Mouse (Mus musculus) midbrain, embryonic 16.5 days (tissue): Measurements from ENCODE around the gene Becn1. TPM values are rescaled to one million over a fixed set of nuclear protein-coding genes. Genes with fewer than 3 reads are reported as not detected.
A peak's percentile ranks its signal among the peaks of the same experiment; 100 is the strongest.

Source experiments
- ATAC-seq: fragments of 200-750 bp; cut with Nextera tagmentation; 2 replicates; pipeline ENCODE4 v1.8.0; 2017; ENCODE audit warnings: moderate TSS enrichment
- H3K27ac ChIP-seq: fragments of 300-500 bp; sonication (generic); 2 replicates; pipeline ENCODE4 v1.5.1; 2014; ENCODE audit warnings: mild to moderate bottlenecking, low read length, mixed read lengths
- H3K27me3 ChIP-seq: fragments of 300-500 bp; sonication (generic); 2 replicates; pipeline ENCODE4 v1.6.1; 2014; ENCODE audit warnings: low read depth, low read length, mixed read lengths; ENCODE audit not compliant: control insufficient read depth, insufficient read depth
- H3K36me3 ChIP-seq: fragments of 300-500 bp; sonication (generic); 2 replicates; pipeline ENCODE4 v1.6.1; 2014; ENCODE audit warnings: mild to moderate bottlenecking, low read length, moderate library complexity, mixed read lengths; ENCODE audit not compliant: control insufficient read depth, insufficient read depth
- H3K4me1 ChIP-seq: fragments of 300-500 bp; sonication (generic); 2 replicates; pipeline ENCODE4 v1.6.1; 2014; ENCODE audit warnings: mild to moderate bottlenecking, low read length, mixed read lengths; ENCODE audit not compliant: control insufficient read depth, insufficient read depth
- H3K4me2 ChIP-seq: fragments of 300-500 bp; sonication (generic); 2 replicates; pipeline ENCODE4 v1.6.1; 2014; ENCODE audit warnings: mild to moderate bottlenecking, low read length, mixed read lengths
- H3K4me3 ChIP-seq: fragments of 300-500 bp; sonication (generic); 2 replicates; pipeline ENCODE4 v1.5.1; 2014; ENCODE audit warnings: low read depth, mild to moderate bottlenecking, low read length, moderate library complexity, mixed read lengths
- H3K9ac ChIP-seq: fragments of 300-500 bp; sonication (generic); 2 replicates; pipeline ENCODE4 v1.6.1; 2014; ENCODE audit warnings: low read depth, low read length, mixed read lengths
- H3K9me3 ChIP-seq: fragments of 300-500 bp; sonication (generic); replicated peaks from 2 replicates; pipeline ENCODE4 v1.6.1; 2014; ENCODE audit warnings: mild to moderate bottlenecking, low read length, mixed read lengths; ENCODE audit not compliant: control insufficient read depth, poor library complexity, severe bottlenecking
- WGBS: fragments of 180-500 bp; shearing (Covaris S2); extraction: QIAGEN DNeasy Blood & Tissue Kit; methylation state at CpG from one replicate; pipeline ENCODE4 v1.1.7; 2014; 5-methylcytosine and 5-hydroxymethylcytosine counted together
- polyA plus RNA-seq: library from polyadenylated mRNA; unstranded; fragments of >200 nt; fragmentation: Nextera tagmentation; extraction: Ambion mirVana; gene quantifications from 2 replicates; pipeline ENCODE4 v1.2.1, GENCODE M21; 2015

The Becn1 gene
- polyA plus RNA-seq, 1 experiment from 2014 or later, result 159 TPM

DNA sequence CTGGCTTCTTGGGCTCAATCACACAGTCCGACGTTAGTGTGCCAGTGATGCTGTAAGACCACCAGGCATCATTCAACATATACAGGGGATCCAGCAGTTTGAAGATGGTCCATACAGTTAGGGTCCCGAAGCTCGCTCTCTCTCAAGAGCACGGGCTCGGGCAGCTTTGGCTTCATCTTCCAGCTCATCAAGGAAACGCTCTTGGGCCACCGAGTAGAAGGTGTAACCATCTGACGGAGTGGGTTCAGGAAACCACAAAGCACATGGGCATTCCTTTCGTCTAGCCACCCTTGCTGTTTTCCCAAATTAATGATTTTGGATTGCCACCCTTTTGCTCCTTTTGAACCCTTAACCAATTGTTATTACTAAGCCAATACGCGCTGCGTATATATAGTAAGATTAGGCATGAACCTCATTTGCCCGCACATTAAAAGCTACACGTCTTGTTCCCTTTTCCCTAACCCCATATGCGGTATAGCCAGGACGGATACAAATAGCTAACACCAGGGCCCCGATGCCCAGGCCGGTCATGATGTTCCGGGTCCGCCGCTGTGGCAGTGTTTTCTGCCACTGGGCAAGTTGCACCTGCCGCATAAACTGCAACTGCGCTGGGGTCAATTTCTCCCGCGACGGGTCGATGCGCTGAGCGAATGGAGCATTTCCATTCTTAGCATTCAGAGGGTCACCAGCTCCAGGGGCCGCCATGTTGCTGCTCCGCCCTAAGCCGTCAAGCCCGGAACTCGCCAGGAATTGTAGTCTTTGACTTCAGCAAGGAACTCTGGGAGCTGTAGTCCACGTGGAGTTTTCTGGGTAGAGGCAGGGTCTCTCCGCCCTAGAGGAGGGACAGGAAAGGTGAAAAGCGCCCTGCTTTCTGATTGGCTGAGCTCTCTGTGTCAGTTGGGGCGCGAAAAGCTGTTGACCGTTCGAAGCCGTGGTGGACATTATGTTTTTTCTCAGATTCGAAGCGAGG is 23.6 kb downstream of the Becn1 start, which contains the start of the genes Cntd1 and Coa3:
TSS of gene Cntd1 (plus strand) at position 790 of the 970 bp plus-strand sequence.
TSS of gene Coa3 (minus strand) at position 892 of the 970 bp plus-strand sequence.
- ATAC-seq, result peak; percentile 98
- peaks cover 20% of the 10 kb centered on the region for H3K4me1 ChIP-seq
- no peaks in the 10 kb centered on the region for H3K9me3 ChIP-seq

DNA sequence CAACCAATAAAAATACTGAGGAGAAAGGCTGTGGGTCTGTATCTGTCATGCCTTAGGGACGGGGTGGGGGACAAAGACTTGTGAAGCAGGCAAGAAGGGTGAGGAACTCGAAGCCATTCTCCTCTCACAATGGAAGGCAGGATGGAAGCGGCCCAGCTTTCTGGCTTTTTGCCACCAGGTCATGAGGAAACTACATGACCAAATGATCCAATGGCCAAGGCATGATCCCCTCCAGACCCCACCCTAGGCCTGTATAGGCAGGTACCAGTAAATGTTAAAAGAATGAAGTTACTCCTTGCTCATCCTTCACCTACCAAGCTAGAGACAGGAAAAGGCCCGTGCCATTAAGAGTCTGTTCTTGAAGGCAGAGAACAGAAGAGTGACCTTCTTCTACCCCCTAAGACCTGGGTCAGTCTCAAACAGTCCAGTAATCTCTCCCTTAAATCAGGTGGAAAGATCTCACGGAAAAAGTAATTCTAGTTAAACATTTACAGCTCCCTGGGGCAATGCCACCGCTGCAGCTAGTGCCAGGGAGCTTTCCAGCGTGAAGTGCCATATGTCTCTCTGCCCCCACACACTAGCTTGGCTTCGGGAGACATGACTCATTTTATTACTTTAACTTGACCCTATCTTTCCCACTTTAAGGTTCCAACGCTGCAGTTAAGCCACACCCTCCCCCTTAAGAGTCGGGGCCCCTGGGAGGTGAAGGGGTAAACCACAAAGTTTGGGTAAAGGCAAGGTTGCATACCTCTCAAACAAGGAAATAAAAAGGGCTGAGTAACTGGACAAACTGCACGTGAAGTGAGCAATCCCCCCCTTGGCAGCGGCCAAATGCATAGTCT is 24.5 kb downstream of the Becn1 start:
- ATAC-seq, result no peak
- Histone ChIP-seq H3K27me3 (no peaks in the 10 kb centered on the region), H3K27ac (no peak overlapping the region), H3K9me3 (no peaks in the 10 kb centered on the region), H3K4me2 (peak overlapping the region; percentile 72), H3K4me3 (peak overlapping the region; percentile 74), H3K36me3 (no peaks in the 10 kb centered on the region), H3K4me1 (peaks cover 20% of the 10 kb centered on the region), H3K9ac (peak overlapping the region; percentile 81)
- 79% methylated on average over 12 of the region's 12 CpGs for WGBS

More for the DNA sequence above, 23.6 kb downstream of the Becn1 start, which contains the start of the genes Cntd1 and Coa3:
- peak within 1 kb of the TSS; percentile 74 for H3K27ac ChIP-seq
- H3K27me3 ChIP-seq, result no peaks in the 10 kb centered on the region
- H3K4me3 ChIP-seq, result peak within 1 kb of the TSS; percentile 74
- H3K36me3 ChIP-seq, result no peaks in the 10 kb centered on the region
- H3K4me2 ChIP-seq, result peak within 1 kb of the TSS; percentile 72
- 10% methylated on average over 45 of the region's 45 CpGs for WGBS
- H3K9ac ChIP-seq, result peak within 1 kb of the TSS; percentile 81

DNA sequence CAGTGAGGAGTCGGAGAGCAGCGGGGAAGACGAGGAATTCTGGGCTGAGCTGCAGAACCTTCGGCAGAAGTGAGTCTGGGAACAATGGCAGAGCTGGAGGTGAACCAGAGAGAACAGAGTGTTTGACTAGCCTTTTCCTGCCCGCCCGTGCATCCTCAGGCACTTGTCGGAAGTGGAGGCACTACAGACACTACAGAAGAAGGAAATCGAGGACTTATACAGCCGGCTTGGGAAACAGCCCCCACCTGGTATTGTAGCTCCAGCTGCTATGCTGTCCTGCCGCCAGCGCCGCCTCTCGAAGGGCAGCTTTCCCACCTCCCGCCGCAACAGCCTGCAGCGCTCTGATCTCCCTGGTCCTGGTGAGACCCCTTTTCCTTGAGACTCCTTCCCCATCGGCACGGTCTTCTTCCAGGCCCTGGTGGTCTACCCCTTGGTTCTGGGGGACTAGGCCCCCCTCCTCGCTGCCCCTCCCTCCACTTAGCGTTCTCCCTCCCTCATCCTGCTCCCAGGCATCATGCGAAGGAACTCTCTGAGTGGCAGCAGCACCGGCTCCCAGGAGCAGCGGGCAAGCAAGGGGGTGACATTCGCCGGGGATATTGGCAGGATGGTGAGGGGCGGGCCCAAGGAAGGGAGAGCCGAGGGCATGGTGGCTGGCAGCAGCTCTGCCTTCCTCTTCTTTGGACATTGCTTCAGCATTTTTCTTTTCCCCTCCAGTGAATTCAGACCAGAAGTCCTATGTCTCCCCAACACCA is 25.6 kb downstream of the Becn1 start:
- no peak overlapping the region for H3K27ac ChIP-seq
- 24% methylated on average over 26 of the region's 27 CpGs for WGBS
- H3K4me1 ChIP-seq, result peaks cover 20% of the 10 kb centered on the region
- ATAC-seq, result no peak
- H3K4me2 ChIP-seq, result 0 out of 2 replicates have a peak overlapping the region, but pooled peaks have one; percentile 11
- H3K27me3 ChIP-seq, result no peaks in the 10 kb centered on the region
- H3K9me3 ChIP-seq, result no peaks in the 10 kb centered on the region
- no peaks in the 10 kb centered on the region for H3K36me3 ChIP-seq
- no peak overlapping the region for H3K4me3 ChIP-seq
- H3K9ac ChIP-seq, result no peak overlapping the region

DNA sequence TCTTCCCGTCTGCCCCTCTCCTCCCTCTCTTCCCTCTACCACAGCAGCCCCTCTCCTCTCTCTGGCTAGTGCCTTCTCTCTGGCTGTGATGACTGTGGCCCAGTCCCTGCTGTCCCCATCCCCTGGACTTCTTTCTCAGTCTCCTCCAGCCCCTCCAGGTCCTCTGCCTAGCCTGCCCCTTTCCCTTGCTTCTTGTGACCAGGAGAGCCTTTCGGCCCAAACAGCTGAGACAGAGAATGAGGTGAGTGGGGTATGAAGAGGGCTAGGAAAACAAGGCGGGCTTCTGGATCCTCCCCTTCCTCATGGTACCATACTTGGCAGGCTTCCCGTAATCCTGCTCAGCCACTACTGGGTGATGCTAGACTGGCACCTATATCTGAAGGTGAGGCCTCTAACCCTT is 26.8 kb downstream of the Becn1 start:
- H3K36me3 ChIP-seq, result no peaks in the 10 kb centered on the region
- no peak overlapping the region for H3K27ac ChIP-seq
- H3K9ac ChIP-seq, result no peak overlapping the region
- H3K27me3 ChIP-seq, result no peaks in the 10 kb centered on the region
- WGBS, result 70% methylated on average over 4 of the region's 4 CpGs
- no peak overlapping the region for H3K4me2 ChIP-seq
- H3K9me3 ChIP-seq, result no peaks in the 10 kb centered on the region
- ATAC-seq, result no peak
- peaks cover 20% of the 10 kb centered on the region for H3K4me1 ChIP-seq
- no peak overlapping the region for H3K4me3 ChIP-seq

DNA sequence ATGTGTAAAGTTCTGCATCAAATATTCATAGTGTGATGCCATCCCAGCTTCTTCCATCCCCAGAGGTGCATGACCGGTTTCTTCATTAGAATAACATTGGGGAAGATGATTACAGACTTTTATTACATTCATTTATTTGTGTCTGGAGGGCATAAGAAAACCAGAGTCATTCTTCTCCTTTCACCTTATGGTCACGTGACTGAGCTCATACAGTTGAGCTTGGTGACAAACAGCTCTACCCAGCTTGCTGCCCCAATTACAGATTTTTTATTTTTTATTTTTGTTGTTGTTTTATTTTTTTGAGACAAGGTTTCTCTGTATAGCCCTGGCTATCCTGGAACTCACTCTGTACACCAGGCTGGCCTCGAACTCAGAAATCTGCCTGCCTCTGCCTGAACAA is 29.6 kb downstream of the Becn1 start:
- 84% methylated on average over 3 of the region's 3 CpGs for WGBS
- Histone ChIP-seq H3K9ac (no peak overlapping the region), H3K27me3 (no peaks in the 10 kb centered on the region), H3K36me3 (no peaks in the 10 kb centered on the region), H3K4me2 (no peak overlapping the region), H3K4me3 (no peak overlapping the region), H3K27ac (no peak overlapping the region), H3K4me1 (peaks cover 8% of the 10 kb centered on the region), H3K9me3 (no peaks in the 10 kb centered on the region)
- no peak for ATAC-seq

DNA sequence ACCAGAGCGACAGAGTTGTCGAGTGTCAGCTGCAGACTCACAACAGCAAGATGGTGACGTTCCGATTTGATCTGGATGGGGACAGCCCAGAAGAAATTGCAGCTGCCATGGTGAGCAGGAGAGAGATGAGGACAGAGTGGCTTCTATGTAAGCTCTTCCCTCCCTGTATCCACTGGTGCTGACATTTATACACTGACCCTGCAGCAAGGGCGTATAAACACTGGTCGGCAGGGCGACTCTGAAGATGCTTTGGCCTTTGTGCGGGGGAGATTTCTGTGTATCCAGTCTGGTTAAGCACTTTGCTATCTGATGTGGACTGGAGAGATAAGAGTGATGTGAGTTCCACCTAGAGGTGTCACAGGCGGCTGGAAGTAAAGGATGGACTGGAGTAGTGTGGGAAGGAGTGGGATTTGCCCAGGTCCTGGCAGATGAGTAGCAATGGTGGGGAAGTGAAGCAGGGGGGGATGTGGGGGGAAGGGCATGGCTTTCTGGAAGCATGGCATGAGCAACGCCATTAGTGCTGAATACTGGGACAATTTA is 32.4 kb downstream of the Becn1 start:
- peak overlapping the region; percentile 28; the same call in 1 of the 2 replicates for H3K9ac ChIP-seq
- peaks cover 12% of the 10 kb centered on the region for H3K4me1 ChIP-seq
- peak overlapping the region; percentile 68 for H3K27ac ChIP-seq
- ATAC-seq, result peak; percentile 42; the same call in 1 of the 2 replicates
- no peaks in the 10 kb centered on the region for H3K9me3 ChIP-seq
- H3K36me3 ChIP-seq, result no peaks in the 10 kb centered on the region
- H3K27me3 ChIP-seq, result peaks cover 8% of the 10 kb centered on the region
- WGBS, result 28% methylated on average over 10 of the region's 10 CpGs
- peak overlapping the region; percentile 40 for H3K4me2 ChIP-seq
- no peak overlapping the region for H3K4me3 ChIP-seq

DNA sequence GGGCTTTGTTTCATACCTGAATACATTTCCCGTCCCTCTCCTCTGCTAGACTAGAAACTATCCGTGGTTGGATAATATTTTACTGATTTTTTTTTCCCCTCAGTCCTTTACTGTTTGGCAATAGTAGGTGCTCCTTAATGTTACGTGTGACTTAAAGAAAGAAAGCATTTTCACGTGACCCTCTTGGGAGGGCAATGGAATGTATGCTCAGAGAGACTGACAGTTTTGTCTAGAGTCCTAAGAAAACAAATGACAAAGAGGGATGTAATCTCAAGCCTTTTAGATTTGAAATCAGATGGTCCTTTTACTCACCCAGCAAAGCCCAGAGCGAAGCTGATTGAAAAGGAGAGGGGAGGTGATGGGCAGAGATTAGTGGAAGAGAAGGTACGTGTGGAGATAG is 36.2 kb downstream of the Becn1 start:
- H3K4me2 ChIP-seq, result no peak overlapping the region; the same call in 1 of the 2 replicates
- no peak for ATAC-seq
- H3K9ac ChIP-seq, result no peak overlapping the region
- no peaks in the 10 kb centered on the region for H3K9me3 ChIP-seq
- no peak overlapping the region for H3K27ac ChIP-seq
- H3K4me1 ChIP-seq, result peaks cover 12% of the 10 kb centered on the region
- H3K4me3 ChIP-seq, result no peak overlapping the region
- H3K36me3 ChIP-seq, result no peaks in the 10 kb centered on the region
- WGBS, result 8% methylated on average over 6 of the region's 6 CpGs
- H3K27me3 ChIP-seq, result peaks cover 34% of the 10 kb centered on the region

DNA sequence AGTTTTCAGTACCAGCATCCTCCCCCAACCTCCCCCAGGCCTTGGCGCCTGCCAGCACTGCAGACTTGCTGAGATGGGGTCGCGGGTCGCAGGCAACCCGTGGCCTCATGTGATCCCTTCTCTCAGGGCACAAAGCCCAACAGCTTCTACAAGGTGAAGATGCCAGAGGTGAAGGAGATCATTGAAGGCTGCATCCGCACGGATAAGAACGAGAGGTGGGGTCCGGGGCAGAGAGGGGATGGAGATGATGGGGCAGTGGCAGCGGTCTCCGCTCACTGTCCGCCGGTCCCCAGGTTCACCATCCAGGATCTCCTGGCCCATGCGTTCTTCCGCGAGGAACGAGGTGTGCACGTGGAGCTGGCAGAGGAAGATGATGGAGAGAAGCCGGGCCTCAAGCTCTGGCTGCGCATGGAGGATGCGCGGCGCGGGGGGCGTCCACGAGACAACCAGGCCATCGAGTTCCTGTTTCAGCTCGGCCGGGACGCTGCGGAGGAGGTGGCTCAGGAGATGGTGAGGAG is 37.1 kb downstream of the Becn1 start:
- Histone ChIP-seq H3K4me1 (peaks cover 17% of the 10 kb centered on the region), H3K9ac (peak overlapping the region; percentile 50), H3K4me3 (peak overlapping the region; percentile 34), H3K4me2 (peak overlapping the region; percentile 69), H3K27me3 (peaks cover 34% of the 10 kb centered on the region), H3K27ac (no peak overlapping the region), H3K36me3 (no peaks in the 10 kb centered on the region), H3K9me3 (no peaks in the 10 kb centered on the region)
- WGBS, result 3% methylated on average over 31 of the region's 31 CpGs
- ATAC-seq, result no peak
